Mouse (Mus musculus) neutrophil, adult 5-6 weeks (primary cell): Measurements from ENCODE around the gene Acvr1b. TPM values are rescaled to one million over a fixed set of nuclear protein-coding genes. Genes with fewer than 3 reads are reported as not detected.
A peak's percentile ranks its signal among the peaks of the same experiment; 100 is the strongest.

Source experiments
- ATAC-seq: fragments of 151-379, 151-347 bp; 2 replicates; pipeline ENCODE4 v1.8.0; 2017; ENCODE audit warnings: mild to moderate bottlenecking, moderate TSS enrichment; ENCODE audit not compliant: insufficient number of reproducible peaks, poor library complexity, low FRiP score, severe bottlenecking; ENCODE audit errors: extremely low read depth
- total RNA-seq: library from RNA; stranded (forward); fragments of 200-1000 nt; gene quantifications from 2 replicates; pipeline ENCODE4 v1.2.3, GENCODE M21; 2017

Gene Acvr1b
- total RNA-seq: 22.0 and 23.1 TPM in 2 replicates

DNA sequence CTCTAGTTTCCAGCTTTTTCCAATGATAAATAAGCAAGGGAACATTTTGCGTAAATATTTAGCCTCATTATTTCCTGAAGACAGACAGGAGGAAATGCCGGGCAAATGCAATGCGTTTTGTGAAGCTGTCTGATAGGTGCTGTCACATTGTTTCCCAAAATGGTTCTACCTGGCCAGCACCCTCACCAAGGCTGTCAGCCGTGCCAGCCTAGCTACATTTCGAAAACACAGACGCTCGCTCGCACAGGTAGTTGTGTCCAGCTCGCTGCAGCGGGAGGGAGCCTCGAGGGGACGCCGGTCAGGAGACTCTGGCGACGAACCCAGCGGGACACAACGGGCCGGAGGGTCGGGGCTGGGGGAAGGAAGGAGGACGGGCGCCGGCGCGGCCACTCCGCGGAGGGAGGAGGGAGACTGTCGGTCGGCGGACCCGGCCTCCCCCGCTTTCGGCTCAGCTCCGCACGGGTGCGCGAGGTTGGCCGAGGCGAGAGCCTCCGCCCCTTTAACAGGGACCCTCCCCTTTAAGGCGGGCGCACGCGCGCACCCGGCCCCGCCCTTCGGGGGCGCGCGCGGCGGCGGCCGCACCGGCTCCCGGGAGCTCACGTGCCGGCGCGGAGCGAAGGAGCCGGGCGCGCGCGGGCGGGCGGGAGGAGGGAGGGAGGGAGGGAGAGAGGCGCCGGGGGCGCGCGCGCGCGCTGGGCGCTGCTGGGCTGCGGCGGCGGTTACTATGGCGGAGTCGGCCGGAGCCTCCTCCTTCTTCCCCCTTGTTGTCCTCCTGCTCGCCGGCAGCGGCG, at the start of gene Acvr1b:
TSS of gene Acvr1b (plus strand) at position 647 of the 791 bp plus-strand sequence.
- ATAC-seq: peak; percentile 82

DNA sequence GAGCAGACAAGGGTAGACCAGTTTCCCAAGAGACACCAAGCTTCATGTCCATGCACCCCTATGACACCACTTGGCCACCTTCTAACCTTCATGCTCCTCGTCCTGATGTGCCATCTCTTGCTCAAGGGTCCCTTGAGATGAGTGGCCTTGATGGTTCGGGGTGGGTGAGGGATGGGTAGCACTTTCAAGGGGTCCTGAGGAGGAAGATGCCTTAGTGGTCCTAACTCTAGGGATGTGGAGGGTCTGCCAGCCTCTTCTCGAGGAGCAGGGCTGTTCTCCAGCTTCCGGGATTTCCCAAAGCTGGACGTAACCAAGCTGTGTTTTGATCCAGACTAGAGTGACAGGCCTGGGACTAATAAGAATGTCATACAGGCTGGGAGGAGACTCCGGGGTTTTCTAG, 48.3 kb upstream of the Acvr1b start:
- no peak for ATAC-seq

DNA sequence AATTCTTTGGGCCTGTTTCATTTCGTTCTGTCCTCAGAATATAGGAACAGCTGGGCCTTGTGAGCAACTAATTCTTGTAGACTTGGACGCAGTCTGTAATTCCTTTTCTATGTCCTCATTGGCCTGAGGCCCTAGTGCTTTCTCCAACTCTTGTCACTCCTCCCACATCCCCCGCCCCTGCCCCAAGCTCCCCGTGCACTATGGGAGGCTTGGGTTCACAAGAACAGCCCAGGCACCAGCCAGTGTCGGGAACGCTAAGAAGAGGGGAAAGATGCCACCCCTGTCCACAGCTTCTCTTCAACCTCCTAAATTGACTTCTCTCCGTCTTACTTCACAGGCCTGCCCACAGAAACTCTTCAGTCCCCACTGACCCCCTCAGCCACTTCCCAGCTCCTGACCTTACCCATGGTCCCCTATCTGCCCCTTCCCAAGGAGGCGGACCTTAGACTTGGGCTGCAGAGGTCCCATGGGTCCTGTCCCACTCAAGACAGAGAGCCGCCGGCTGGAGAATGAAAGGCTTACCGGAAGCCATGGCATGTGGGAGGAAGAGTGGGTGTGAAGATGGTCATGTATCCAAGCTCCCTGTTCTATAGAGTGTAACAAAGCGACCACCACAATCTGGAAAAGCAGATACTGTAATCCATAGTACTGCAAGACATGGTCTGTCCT, 46.9 kb upstream of the Acvr1b start:
- ATAC-seq: no peak

DNA sequence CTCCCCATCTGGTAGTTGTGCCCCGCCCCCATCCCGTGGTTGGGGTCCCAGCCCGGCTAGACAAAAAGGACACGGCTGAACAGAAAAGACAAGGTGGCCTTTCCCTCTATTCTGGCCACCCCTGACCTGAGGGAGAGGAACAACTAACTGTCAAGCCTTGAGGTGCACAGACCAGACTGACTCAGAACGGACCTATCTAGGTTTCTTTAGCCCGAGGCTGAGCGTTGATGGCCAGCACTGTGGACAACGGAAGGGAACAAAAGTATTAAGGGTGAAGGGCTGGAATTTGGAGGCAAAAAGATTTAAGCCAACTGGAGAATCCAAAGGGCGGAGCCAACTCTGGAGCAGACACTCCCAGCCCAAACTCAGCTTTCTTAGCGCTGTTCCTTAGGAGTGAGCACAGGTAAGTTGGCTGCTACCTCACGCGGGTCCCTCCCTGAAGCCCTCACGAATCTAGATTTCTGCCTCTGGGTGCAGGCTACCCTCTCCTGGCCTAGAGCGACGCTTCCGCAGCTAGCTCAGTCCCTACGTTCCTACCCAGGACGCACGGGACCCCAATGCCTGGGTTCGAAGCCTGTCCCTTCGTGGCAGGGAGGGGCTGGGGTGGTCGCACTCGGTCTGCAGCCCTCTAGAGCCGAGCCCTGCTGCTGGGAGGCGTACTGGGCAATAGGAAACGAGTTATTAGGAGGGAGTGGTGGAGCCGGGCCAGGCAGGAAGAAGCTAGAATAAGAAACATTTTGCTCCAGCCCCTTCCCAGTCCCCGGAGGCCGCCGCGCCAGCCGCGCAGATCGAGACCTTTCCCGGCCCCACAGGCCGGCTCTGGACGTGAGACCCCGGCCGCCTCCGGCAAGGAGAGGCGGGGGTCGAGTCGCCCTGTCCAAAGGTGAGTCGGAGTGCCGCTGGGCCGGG, 45.4 kb upstream of the Acvr1b start, which contains the start of gene Acvrl1:
TSS of gene Acvrl1 (plus strand) at position 342 of the 909 bp plus-strand sequence.
- no peak for ATAC-seq

DNA sequence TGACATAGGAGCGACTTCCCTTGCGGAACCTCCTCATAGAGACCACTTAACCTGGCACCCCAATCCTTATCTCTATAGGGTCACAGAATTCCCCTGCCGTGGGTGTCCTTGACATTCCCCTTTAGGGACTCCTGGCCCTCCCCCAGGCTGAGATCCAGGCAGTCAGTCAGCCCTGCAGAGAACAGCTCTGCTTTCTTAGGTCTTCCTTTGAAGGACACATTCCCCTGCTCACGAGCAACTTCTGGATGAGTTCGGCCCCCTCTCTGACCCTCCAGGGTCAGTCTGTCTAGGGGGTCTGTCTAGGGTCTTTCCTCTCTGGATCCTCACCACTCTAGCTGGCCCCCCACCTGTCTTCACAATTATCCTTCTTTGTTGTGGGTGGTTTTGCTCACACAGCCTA, 44.5 kb upstream of the Acvr1b start:
- no peak for ATAC-seq

DNA sequence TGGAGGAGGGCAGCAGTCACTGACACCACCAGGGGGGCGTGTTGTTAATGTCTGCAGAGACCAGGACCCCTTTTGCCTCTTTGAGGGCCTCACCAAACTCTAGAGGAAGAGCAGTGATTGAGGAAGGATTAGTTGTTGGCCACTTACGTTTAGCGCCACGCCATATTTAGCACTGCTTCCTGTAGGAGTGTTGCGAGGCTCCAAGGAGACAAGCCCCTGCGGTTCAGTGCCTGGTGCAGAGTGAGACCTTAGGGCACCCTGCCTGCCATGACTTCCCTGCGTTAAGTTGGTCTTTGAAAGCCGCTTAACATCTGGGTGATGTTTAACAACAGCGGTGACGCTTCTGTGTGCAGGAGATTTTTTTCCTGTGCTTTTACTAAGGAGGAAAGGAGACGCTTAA, 42.4 kb upstream of the Acvr1b start:
- no peak for ATAC-seq

DNA sequence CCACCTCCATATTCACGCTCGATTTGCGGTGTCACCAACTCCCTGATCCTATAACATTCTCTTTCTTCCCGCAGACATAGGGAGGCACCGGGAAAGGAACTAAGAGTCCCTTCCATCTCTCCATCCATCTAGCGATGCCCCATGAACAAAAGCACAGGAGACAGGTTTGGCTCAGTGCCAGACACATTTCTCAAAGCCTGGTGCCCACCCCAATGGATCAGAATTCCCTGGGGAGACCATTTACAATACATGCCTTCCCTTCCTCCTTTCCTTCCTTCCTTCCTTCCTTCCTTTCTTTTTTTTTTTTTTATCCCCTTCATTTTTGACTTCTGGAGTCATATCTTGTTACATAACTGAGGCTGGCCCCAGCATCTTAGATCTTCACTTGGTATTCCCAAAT, 41.8 kb upstream of the Acvr1b start:
- ATAC-seq: no peak

DNA sequence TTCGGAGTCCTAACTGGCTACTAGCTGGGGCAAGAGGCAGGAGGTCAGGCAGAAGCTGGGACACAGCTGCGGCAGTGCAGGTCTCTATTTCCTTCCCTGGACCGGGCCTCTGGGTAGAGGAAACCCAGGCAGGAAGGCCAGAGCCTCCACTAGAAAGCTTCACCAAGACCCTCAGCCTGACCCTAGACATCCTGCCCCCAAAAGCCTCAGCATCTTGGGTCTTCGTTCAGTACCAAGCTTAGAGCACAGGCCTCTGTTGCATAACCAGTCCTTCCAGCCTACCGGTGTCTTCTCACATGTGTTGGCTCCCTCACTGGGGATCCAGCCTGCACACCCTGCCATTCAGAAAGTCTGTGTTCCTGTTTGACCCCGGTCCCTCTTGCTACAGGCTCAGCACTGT, 41.1 kb upstream of the Acvr1b start:
- ATAC-seq: no peak

DNA sequence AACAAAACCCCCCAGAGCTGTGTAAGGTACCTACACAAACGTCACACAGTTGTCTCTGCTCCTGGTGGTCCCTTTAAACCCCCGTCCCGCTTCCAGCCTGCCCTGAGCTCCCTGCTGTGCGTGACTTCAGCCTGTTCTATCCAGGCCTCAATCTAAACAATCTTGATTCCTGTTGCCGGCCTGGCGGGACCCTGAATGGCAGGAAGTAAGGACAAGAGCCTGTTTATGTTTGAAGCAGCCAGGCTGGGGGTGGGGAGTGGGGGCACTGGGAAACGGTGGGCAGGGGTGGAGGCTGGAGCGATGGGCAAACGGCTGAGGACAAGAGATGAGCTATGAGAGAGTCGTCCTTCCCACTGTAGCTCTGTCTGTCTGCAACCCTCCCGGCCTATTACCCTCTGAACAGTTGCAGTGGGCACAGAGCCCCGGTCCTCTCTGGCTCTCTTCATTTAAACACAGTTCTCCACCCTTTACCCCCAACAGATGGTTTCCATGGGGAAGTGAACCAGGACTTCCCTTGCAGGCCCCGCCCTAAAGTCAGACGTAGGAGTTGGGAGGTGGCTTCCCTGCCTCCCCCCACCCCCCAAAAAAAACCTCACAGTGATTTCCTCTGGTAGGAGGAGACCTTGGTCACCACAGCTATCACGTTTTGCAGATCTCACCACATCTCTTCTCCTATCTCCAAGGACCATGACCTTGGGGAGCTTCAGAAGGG, 39.7 kb upstream of the Acvr1b start:
- peak; percentile 33 for ATAC-seq

DNA sequence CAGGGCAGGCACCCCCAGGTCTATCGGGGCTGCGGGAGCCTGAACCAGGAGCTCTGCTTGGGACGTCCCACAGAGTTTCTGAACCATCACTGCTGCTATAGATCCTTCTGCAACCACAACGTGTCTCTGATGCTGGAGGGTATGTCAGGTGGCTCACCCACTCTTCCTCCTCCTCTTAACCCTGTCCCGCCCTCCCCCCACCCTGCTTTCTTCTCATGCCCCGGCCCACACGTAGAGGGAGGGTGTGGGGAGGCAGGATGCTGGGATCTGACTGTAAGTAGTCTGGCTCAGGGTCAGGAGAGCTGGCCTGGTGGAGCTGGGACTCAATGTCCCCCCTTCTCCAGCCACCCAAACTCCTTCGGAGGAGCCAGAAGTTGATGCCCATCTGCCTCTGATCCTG, 38.5 kb upstream of the Acvr1b start:
- no peak for ATAC-seq

DNA sequence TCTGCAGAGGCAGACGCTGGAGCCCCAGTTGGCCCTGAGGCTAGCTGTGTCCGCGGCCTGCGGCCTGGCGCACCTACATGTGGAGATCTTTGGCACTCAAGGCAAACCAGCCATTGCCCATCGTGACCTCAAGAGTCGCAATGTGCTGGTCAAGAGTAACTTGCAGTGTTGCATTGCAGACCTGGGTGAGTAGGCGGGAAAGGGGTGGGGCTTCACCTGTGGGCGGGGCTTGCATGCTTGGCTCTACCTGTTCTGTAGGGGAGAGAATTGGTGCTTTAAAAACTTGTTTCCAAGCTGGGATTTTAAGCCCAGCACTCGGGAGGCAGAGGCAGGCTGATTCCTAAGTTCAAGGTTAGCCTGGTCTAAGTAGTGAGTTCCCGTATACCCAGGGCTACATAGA, 36.4 kb upstream of the Acvr1b start:
- ATAC-seq: no peak

DNA sequence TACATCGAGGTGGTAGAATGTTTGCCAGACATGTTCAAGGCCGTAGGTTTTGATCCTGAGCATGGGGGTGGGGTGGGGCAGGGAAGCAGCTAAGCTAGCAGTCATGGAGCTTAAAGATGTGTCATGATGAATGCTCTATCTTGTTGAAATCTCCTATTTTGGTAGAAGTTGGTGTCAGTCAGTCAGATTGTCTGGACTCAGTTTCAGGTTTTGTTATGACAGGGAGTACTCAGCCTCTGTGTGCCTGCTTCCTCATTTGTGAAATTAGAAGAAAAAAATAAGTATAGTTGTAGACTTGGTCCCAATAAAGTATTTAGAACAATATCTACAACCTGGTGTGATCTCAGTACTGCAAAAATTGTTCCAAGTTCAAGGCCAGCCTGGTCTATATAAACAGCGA, 35.2 kb upstream of the Acvr1b start:
- no peak for ATAC-seq

DNA sequence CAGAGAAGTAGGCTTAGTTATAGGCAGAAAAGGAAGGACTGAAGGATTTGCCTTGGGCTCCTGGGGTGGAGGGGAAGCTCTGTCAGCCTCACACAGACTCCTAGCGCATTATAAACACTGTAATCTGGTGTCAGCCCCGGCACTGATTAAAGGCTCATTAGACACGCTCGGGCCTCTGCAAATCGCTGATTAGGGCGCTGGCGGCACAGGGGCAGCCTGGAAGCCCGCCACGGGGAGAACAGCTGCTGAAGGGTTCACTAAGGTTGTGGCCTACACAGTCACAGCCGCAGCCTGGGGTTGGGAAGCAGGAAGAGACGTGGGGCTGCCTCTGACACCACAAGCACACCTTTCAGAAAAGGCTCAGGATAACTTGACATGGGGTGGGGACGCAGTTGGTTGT, 34.0 kb upstream of the Acvr1b start:
- no peak for ATAC-seq

DNA sequence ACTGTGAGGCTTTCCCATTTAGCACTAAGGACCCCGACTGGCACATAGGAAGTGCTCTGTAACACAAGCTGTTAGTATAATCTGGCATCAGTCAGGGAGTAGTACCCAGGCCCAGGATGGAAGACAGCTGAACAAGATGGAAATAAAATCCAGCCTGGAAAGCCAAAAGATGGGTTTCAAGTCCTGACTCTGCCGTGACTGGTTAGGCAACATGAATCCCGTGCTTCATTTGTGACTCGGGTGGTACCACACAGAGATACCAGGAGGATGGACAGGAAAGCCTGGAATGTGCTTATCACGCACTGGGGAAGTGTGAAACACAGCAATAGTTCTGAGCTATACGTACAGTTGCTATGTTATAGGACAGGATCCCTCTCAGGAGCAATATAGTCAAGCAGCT, 33.3 kb upstream of the Acvr1b start:
- no peak for ATAC-seq

DNA sequence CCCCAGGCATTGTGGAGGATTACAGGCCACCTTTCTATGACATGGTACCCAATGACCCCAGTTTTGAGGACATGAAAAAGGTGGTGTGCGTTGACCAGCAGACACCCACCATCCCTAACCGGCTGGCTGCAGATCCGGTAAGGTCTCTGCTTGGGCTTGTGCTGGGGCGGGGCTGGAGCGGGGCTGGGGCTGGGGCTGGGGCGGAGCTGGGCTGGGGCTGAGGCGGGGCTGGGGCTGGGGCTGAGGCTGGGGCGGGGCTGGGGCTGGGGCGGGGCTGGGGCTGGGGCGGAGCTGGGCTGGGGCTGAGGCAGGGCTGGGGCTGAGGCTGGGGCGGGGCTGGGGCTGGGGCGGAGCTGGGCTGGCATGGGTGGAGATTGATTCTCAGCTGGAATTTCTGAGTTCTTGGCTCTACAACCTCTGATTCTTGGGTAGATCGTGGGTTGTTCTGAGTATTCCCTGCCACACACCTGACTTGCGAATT, 32.8 kb upstream of the Acvr1b start:
- peak; percentile 25; the same call in 1 of the 2 replicates for ATAC-seq

DNA sequence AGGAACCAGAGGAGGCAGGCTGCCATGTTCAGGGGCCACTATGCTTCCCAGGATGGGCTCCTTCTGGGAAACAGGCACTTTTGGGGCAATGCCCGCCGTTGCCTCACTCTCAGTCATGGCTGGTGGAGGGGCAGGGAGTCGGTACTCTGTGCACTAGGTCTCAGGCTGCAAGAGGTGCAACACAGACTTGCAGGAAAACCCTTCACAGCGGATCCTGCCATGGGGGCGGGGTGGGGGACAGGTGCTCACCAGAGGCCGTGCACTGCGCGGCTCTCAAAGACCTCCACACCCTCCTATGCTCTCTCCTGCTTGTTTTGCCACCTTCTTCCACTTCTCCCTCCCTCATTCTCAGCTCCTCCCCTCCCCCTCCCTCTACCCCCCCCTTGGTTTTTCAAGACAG, 31.2 kb upstream of the Acvr1b start:
- ATAC-seq: no peak

DNA sequence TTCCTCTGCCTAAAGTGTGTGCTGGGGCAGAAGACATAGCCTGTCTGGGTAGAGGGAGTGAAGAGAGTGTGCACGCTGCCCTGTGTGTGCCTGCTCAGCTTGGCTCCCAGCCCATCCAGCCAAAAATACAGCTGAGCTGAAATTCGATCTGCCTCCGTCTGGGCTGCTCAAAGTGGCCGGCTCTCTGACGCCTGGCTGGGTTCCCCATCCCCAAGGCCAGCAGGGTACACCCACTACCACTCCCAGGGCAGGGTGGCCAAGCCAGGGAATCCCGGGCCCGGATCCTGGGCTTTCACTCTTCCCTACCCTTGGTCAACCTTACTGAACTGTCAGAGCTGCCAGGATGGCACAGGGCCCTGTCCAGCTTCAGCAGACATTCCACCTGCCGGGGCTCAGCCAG, 30.4 kb upstream of the Acvr1b start:
- ATAC-seq: no peak

DNA sequence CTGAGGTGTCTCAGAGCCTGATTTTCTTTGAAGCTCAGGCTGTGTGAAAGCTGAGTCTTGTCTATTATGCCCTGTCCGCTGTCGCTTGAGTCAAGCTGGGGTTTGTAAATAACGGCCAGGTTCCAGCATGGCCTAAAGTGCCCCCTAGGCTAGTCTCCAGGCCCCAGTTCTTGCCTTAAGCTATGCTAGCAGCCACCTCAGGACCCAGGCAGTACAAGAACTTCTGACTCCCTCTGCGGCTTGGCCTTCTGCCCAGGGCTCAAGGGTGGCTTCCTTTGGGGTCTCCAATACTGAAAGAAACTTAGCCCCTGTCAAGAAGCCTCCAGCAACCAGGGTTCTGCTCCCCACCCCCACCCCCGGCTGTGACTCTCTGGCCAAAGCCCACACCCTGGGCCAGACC, 29.7 kb upstream of the Acvr1b start:
- no peak for ATAC-seq

DNA sequence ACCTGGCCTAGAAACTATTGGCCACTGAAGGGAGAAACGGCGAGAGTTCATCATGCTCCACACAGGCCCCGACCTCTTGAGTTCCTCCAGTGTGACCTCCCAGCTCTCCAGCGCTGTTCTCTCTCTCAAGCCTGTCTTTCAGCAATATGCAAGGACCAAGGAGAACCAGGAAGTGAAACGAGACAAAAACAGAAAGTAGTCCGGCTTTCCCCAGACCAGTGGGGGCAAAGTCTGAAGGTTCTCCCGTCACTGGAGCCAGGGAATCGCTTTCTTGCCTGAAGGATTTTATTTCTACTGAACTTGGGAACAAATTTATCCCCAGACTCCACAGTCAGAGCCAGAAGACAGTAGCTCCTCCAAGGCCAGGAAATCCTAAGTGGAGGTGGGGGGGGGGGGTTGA, 29.1 kb upstream of the Acvr1b start:
- ATAC-seq: no peak
